Mouse (Mus musculus): ENCODE measurements around the gene Tcap. TPM values are rescaled to one million over a fixed set of nuclear protein-coding genes. Genes with fewer than 3 reads are reported as not detected.

Gene Tcap
- total and polyA plus RNA-seq, 3 experiments = not detected

DNA sequence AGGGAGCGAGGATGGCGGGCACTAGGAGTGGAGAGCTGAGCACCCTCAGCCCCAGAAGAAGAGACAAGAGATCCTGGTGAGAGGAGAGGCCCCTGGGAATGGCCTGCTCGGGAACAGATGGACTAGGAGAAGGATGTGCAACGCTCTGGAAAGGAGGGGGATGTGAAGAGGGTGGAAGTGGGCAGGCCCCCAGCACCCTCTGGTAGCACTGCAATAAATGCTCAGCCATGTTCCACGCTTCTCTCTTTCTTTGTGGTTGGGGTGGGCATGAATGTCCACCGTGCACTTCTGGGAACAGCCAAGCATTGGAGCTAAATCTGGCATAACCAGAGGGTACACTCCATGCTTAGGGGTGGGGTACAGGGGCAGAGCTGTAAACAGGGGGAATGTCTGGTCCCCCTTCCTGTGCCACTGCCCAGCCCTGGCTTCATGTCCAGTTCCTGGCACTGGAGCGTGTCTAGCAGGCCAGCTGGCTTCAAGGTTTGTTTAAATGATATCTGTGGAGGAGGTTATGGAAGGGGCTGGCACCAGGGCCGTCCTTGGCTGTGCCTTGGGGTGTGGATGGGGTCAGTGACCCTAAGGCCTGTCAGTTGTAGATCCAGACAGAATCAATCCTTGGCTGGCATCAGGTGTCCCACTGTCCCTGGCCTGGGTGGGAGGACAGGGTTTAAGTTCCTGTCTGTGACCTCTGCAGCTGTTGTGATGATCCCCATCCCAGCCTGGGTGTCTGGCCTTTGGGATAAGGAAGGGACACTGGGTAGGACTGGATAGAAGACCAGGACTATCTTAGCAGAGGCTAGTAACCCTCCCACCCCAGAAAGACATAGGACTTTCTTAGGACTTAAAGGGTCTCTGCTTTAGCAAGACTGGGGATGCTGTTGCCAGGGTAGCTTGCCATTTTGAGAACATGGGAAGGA is 1.4 kb downstream of the Tcap start:
- H3K4me3 ChIP-seq (replicated peaks in 1 of 3; ENCODE audit: low read depth in 2 of 3, low read length in 2 of 3, poor library complexity in 1 of 3) = no peak overlapping the region
- TF ChIP-seq ZKSCAN1 (IDR thresholded peaks at IDR 0.05; ENCODE audit: borderline replicate concordance, low read depth, low read length) (no peak), E2F4 (IDR thresholded peaks at IDR 0.05; ENCODE audit: insufficient replicate concordance, low read depth, low read length) (no peak), MAFK (IDR thresholded peaks at IDR 0.05; ENCODE audit: insufficient replicate concordance, low read length) (no peak), ZC3H11A (IDR thresholded peaks at IDR 0.05; ENCODE audit: low read depth, low read length) (no peak), POLR2A (IDR thresholded peaks at IDR 0.05; ENCODE audit: low read depth, low read length) (no peak), GABPA (IDR thresholded peaks at IDR 0.05; ENCODE audit: insufficient replicate concordance, low read depth, low read length) (no peak), KAT2A (IDR thresholded peaks at IDR 0.05; ENCODE audit: insufficient replicate concordance, low read length) (no peak)
- H3K79me2 ChIP-seq (replicated peaks; ENCODE audit: control insufficient read depth, extremely low read depth, insufficient read depth, poor library complexity, severe bottlenecking) = no peaks in the 10 kb centered on the region
- no peak overlapping the region for H3K27ac ChIP-seq (ENCODE audit: insufficient read depth, low read depth)
- H3K9me3 ChIP-seq (replicated peaks; ENCODE audit: low read length) = no peaks in the 10 kb centered on the region
- H3K36me3 ChIP-seq (replicated peaks in 1 of 2; ENCODE audit: control insufficient read depth in 1 of 2, insufficient read depth in 1 of 2, low read length in 1 of 2) = peaks cover 8 to 30% of the 10 kb centered on the region in 2 experiments
- H3K9ac ChIP-seq (ENCODE audit: insufficient read depth, low read depth) = no peak overlapping the region
- no peak overlapping the region for H3K4me2 ChIP-seq (ENCODE audit: insufficient read depth, low read depth, poor library complexity, severe bottlenecking)
- no peak for DNase-seq (ENCODE audit: extremely low read depth)
- dilution Hi-C loops (cut with MboI; ENCODE audit: extremely low pct_ligation_motif_present, extremely low pct_unique_long_range_greater_than_20kb, low sequenced_read_pairs) = no loop called here
- H3K4me1 ChIP-seq (ENCODE audit: control insufficient read depth in 1 of 2, insufficient read depth in 2 of 2) = peaks cover 0 to 10% of the 10 kb centered on the region in 2 experiments; a peak in 2 of 4 replicates
- H3K27me3 ChIP-seq (replicated peaks) = peaks cover 7% of the 10 kb centered on the region
- in situ Hi-C loops (cut with MboI; ENCODE audit: low pct_ligation_motif_present, low pct_unique_long_range_greater_than_20kb, low sequenced_read_pairs) = no loop called here

DNA sequence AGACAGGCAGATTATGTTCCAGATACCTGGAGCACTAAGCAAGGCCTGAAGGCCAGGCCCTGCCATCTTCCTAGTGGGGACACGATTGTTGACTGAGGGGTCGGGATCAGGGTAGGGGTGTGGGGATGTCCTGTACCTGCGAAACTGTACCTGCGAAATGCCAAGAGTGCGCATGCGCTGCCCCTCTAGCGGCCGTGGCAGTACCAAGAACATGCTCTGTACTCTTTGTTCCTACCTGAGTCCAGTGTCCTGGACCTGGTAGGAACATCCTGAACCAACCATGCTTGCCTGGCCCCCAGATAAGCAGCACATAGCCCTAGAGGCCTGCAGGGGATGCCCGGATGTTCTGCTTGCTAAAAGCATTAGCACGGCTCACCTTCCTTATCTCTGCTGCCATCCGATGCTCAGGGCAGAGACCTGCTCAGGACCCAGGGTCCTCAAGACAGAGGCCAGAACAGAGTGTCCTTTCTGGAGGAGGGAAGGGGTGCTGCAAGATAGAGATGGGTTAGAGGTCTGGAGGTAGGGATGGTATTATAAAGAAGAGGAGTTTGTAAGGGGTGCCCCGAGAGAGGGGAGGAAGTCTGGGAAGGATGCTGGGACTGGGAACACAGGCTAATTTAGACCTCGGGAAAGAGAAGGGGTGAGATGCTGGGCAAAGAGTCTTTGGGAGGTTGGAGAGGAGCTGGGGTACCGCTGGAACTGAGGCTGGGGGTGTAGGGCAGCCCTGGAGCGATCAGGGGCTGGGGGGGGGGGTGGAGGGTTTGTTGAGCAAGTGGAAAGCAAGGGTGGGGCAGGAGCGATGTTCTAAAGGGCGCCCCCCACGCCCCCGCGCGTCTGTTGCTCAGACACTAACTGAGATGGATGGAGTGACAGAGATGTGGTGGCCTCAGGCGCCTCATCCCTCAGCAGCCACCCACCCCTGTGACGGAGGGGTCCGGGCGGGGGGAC is 2.3 kb downstream of the Tcap start, which contains the start of gene Pnmt:
TSS of gene Pnmt (plus strand) at position 813 of the 948 bp plus-strand sequence.
- Histone ChIP-seq H3K9ac (ENCODE audit: insufficient read depth, low read depth) (no peak within 1 kb of the TSS), H3K79me2 (replicated peaks; ENCODE audit: control insufficient read depth, extremely low read depth, insufficient read depth, poor library complexity, severe bottlenecking) (no peaks in the 10 kb centered on the region), H3K4me1 (ENCODE audit: control insufficient read depth in 1 of 2, insufficient read depth in 2 of 2) (peaks cover 0 to 20% of the 10 kb centered on the region in 2 experiments; a peak in 2 of 4 replicates), H3K27me3 (replicated peaks) (peaks cover 7% of the 10 kb centered on the region), H3K4me2 (ENCODE audit: insufficient read depth, low read depth, poor library complexity, severe bottlenecking) (no peak within 1 kb of the TSS), H3K27ac (ENCODE audit: insufficient read depth, low read depth) (no peak within 1 kb of the TSS), H3K36me3 (replicated peaks in 1 of 2; ENCODE audit: control insufficient read depth in 1 of 2, insufficient read depth in 1 of 2, low read length in 1 of 2) (peaks cover 0 to 20% of the 10 kb centered on the region in 2 experiments), H3K9me3 (replicated peaks; ENCODE audit: low read length) (no peaks in the 10 kb centered on the region), H3K4me3 (replicated peaks in 1 of 3; ENCODE audit: low read depth in 2 of 3, low read length in 2 of 3, poor library complexity in 1 of 3) (no peak within 1 kb of the TSS)
- dilution Hi-C loops (cut with MboI; ENCODE audit: extremely low pct_ligation_motif_present, extremely low pct_unique_long_range_greater_than_20kb, low sequenced_read_pairs) (no loop called here), in situ Hi-C loops (cut with MboI; ENCODE audit: low pct_ligation_motif_present, low pct_unique_long_range_greater_than_20kb, low sequenced_read_pairs) (no loop called here)
- DNase-seq (ENCODE audit: extremely low read depth) = no peak
- no peak for TF ChIP-seq KAT2A (IDR thresholded peaks at IDR 0.05; ENCODE audit: insufficient replicate concordance, low read length)
- TF ChIP-seq IRF4 (IDR thresholded peaks at IDR 0.05; ENCODE audit: low read depth, low read length) = no peak
- no peak for TF ChIP-seq RCOR1 (conservative IDR thresholded peaks at IDR 0.05; ENCODE audit: low read depth, low read length)
- TF ChIP-seq ZC3H11A (IDR thresholded peaks at IDR 0.05; ENCODE audit: low read depth, low read length) = no peak
- TF ChIP-seq HCFC1 (IDR thresholded peaks at IDR 0.05; ENCODE audit: low read depth, low read length) = no peak
- no peak for TF ChIP-seq CHD1 (IDR thresholded peaks at IDR 0.05; ENCODE audit: low read depth, low read length)
- TF ChIP-seq PAX5 (IDR thresholded peaks at IDR 0.05; ENCODE audit: low read length) = no peak
- no peak for TF ChIP-seq USF2 (conservative IDR thresholded peaks at IDR 0.05; ENCODE audit: low read depth, low read length)
